Mouse (Mus musculus): Measurements from ENCODE around the gene Gm11172. TPM values are rescaled to one million over a fixed set of nuclear protein-coding genes. Genes with fewer than 3 reads are reported as not detected.

Gm11172 gene
- polyA plus RNA-seq, 1 experiment from 2014 or later = not detected

GRCm38 (mm10) chr16:10861408-10861807, 48.7 kb downstream of the Gm11172 start:
- Histone ChIP-seq H3K27ac (no peak overlapping the region), H3K9ac (no peak overlapping the region), H3K9me3 (replicated peaks) (no peaks in the 10 kb centered on the region), H3K4me3 (no peak overlapping the region), H3K27me3 (no peaks in the 10 kb centered on the region), H3K36me3 (ENCODE audit: poor library complexity, severe bottlenecking) (no peaks in the 10 kb centered on the region; the same call in 1 of the 2 replicates), H3K4me2 (no peak overlapping the region), H3K4me1 (no peaks in the 10 kb centered on the region)
- no peak for ATAC-seq
- 87% methylated on average over 3 of the region's 3 CpGs for WGBS

Other genes with a start within 250 kb of the Gm11172 start
- 1.3 and 1.5 TPM in 2 replicates for gene Socs1, start 27.4 kb upstream of the Gm11172 start, polyA plus RNA-seq (2015; fragmentation: Nextera tagmentation; extraction: Ambion mirVana)
- gene Tnp2, start 24.3 kb upstream of the Gm11172 start, polyA plus RNA-seq (2015; fragmentation: Nextera tagmentation; extraction: Ambion mirVana) = not detected in 2 replicates
- gene Prm3, start 22.0 kb upstream of the Gm11172 start, polyA plus RNA-seq (2015; fragmentation: Nextera tagmentation; extraction: Ambion mirVana) = not detected in 2 replicates
- not detected in 2 replicates for gene Prm2, start 16.8 kb upstream of the Gm11172 start, polyA plus RNA-seq (2015; fragmentation: Nextera tagmentation; extraction: Ambion mirVana)
- gene Prm1, start 7.1 kb upstream of the Gm11172 start, polyA plus RNA-seq (2015; fragmentation: Nextera tagmentation; extraction: Ambion mirVana) = not detected in 2 replicates
- 2.6 and 3.3 TPM in 2 replicates for gene Rmi2, start 22.1 kb downstream of the Gm11172 start, polyA plus RNA-seq (2015; fragmentation: Nextera tagmentation; extraction: Ambion mirVana)
- 122 and 140 TPM in 2 replicates for gene Snn, start 248.0 kb downstream of the Gm11172 start, polyA plus RNA-seq (2015; fragmentation: Nextera tagmentation; extraction: Ambion mirVana)

All from forebrain, embryonic 13.5 days (tissue).